Mouse (Mus musculus): ENCODE results near the gene Rfx3.

DNA sequence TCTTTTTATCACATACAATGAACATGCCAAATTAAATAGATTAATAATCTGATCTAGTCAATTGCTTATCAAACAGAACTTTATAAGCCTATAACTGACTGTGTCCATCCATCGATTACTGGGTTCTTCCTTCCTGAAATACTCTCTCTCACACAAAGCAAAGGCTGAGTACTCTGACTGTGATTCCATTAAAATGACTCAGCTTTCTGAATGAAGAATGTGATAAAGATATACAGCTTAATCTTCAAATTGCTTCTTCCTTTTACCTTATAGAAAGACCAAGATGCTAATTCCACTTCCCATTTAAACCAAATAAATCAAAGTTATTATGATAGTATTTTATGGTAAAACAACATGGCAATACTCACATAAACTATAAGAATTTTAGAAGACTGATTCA lies 105.8 kb downstream of the Rfx3 start:
- TF ChIP-seq CTCF (IDR thresholded peaks at IDR 0.05; ENCODE audit: extremely low read depth, insufficient read depth, insufficient read length, insufficient replicate concordance), result no peak
- TF ChIP-seq POLR2A (IDR thresholded peaks at IDR 0.05; ENCODE audit: low read depth, low read length), result no peak

All from spleen, adult 2 months (tissue).